Mouse (Mus musculus) cerebellum, postnatal 10 days (tissue): ENCODE measurements around the gene 1700018B08Rik.

Experiments
- DNase-seq, 2 experiments: peaks; one replicate each; pipeline ENCODE4 v3.0.0; 2021; ENCODE audit warnings: mixed read lengths in 2 of 2

1700018B08Rik gene

DNA sequence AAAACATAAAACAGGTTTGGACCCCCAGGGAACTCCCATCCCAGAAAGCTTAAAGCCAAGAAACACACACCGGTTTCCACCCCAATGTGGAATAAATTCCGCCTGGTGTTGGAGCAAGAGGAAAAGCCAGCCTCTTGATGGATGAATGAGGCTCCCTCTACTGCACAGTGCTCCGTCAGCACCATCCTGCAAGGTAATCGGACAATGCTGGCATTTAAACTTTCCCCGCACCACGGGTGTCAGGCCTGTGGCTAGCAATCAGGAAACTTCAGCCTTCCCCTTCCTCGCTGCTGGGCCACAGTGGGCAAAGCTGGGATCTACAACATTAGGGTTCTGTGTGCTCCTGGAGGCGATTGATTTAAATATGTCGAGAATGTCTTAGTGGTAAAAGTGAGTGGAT lies 52.5 kb downstream of the 1700018B08Rik start:
- DNase-seq, result no peak

DNA sequence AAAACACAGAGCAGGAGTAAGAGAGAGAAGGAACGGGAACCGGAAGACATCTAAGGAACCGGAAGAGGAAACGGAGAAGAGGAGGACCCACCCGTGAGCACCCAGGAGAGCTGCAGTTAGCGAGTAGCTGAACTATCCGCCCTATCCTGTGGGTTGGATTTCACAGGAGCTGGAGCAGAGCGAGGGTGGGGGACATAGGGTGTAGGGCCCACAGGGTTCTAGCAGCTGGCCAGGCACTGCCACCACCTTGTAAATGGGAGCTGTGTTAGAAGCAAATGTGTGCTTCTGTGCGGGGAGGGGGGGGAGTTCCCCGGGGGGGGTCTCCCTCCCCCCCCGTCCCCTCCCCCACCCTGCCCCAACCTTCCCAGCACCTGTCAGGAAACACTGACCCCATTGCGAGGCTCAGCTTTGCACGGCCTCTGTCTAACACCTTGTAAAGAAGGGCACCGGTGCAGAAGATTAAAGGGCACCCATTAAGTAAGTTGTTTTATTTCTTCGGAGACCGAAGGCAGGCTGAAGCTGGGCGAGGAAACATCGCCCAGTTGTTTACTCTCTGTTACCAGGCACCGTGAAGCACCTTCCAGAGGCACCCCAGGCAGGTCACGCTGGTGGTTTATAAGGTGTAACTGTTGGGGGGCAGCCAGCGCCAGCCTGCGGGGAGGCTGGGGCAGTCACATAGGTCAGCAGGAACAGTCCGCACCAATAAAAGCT lies 59.9 kb downstream of the 1700018B08Rik start:
- DNase-seq, result no peak
